Mouse (Mus musculus) G1E (cell line): ENCODE data around the gene Pald1. TPM values are rescaled to one million over a fixed set of nuclear protein-coding genes. Genes with fewer than 3 reads are reported as not detected.

ENCODE experiments used
- ATAC-seq: 2 replicates; pipeline ENCODE4 v1.8.0; 2016; ENCODE audit warnings: mild to moderate bottlenecking; ENCODE audit not compliant: insufficient number of reproducible peaks, poor library complexity, low FRiP score, severe bottlenecking; ENCODE audit errors: extremely low read depth
- DNase-seq: peaks from one replicate; pipeline ENCODE4 v3.0.0; 2012; ENCODE audit warnings: low spot score
- H3K27me3 ChIP-seq: 2 replicates; pipeline ENCODE4 v1.6.1; 2012; ENCODE audit warnings: mild to moderate bottlenecking, low read length, inconsistent platforms; ENCODE audit not compliant: insufficient read depth
- H3K36me3 ChIP-seq: replicated peaks from 2 replicates; pipeline ENCODE3; 2012; ENCODE audit warnings: mild to moderate bottlenecking, inconsistent platforms
- H3K4me1 ChIP-seq: 2 replicates; pipeline ENCODE4 v1.6.1; 2012; ENCODE audit warnings: low read depth, low read length, inconsistent platforms, mixed read lengths; ENCODE audit not compliant: insufficient read depth
- H3K4me3 ChIP-seq: 2 replicates; pipeline ENCODE4 v1.5.1; 2012; ENCODE audit warnings: low read depth, mild to moderate bottlenecking, inconsistent platforms, low read length, moderate library complexity, mixed read lengths
- H3K9me3 ChIP-seq: replicated peaks from 2 replicates; pipeline ENCODE4 v1.6.1; 2012; ENCODE audit warnings: inconsistent platforms
- CTCF ChIP-seq: IDR thresholded peaks from 2 replicates; pipeline ENCODE4 v1.5.1; 2012; ENCODE audit warnings: low read depth, low read length, inconsistent platforms, mixed read lengths
- GATA1 ChIP-seq: IDR thresholded peaks from 2 replicates; pipeline ENCODE4 v1.6.1; 2012; ENCODE audit warnings: borderline replicate concordance, low read length, inconsistent platforms, mixed read lengths
- GATA2 ChIP-seq: IDR thresholded peaks from 2 replicates; pipeline ENCODE4 v1.6.1; 2012; ENCODE audit warnings: low read depth, low read length, inconsistent platforms, borderline replicate concordance
- POLR2AphosphoS5 ChIP-seq: IDR thresholded peaks from 2 replicates; pipeline ENCODE4 v1.6.1; 2012; ENCODE audit warnings: low read depth, low read length, inconsistent platforms; ENCODE audit not compliant: insufficient replicate concordance
- TAL1 ChIP-seq: conservative IDR thresholded peaks from 2 replicates; pipeline ENCODE4 v1.6.1; 2012; ENCODE audit warnings: low read depth, low read length, inconsistent platforms, mixed read lengths
- polyA plus RNA-seq: library from polyadenylated mRNA; stranded (reverse); fragments of >175 nt; gene quantifications from 2 replicates; pipeline ENCODE4 v1.2.3, GENCODE M21; 2012
- total RNA-seq, 2 experiments: library from RNA; stranded (forward) in 1 of 2; stranded (reverse) in 1 of 2; fragments of 200-1000 nt in 1 of 2; fragments of >200 nt in 1 of 2; fragmentation: Nextera tagmentation in 1 of 2; gene quantifications; 2 replicates each; pipeline ENCODE4 v1.2.3; 2014 to 2017

The Pald1 gene
- total and polyA plus RNA-seq, 3 experiments: 0.03 TPM; not detected in 2

DNA sequence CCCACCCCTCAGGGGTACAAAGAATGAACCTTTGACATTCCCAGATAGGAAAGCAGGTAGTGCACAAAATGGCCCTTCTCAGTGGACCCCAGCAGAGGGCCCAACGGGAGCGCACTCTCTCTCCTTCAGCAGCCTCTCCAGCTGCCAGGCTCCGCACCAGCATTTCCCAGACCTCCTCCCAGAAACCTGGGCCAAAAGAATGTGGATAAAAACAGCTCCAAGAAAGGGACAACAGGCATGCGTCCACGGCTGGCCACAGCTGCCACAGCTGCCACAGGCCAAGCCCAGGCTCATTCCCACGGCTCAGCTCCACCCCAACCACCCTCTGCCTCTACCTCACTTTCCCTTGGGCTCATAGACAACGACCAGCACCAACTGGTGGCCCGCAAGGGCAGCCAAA is 25.7 kb downstream of the Pald1 start:
- ATAC-seq (no peak), DNase-seq (no peak)
- H3K27me3 ChIP-seq: no peaks in the 10 kb centered on the region
- no peaks in the 10 kb centered on the region for H3K9me3 ChIP-seq
- H3K4me3 ChIP-seq: no peak overlapping the region
- TF ChIP-seq POLR2AphosphoS5 (no peak), TAL1 (no peak), GATA2 (no peak), GATA1 (no peak), CTCF (no peak)
- H3K4me1 ChIP-seq: no peaks in the 10 kb centered on the region
- no peaks in the 10 kb centered on the region for H3K36me3 ChIP-seq

DNA sequence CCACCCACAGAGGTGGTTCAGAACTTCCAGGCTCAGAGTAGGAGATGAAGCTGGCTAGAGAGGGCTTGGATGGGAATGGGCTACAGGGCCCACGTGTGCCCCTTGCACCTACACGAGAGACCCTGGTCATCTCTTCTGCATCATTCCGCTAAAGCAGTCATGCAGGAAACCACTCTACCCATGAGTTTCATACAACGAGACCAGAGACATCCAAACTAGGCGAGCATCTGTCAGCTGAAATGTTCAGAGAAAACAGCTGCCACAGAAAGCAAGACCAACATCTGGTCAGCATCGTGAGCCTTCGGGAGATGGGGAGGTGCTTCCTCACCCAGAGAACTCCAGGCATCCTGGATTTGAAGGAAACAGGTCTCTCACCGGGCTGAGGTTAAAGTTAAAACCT is 26.8 kb downstream of the Pald1 start:
- H3K27me3 ChIP-seq: no peaks in the 10 kb centered on the region
- TF ChIP-seq TAL1: no peak
- TF ChIP-seq CTCF: no peak
- TF ChIP-seq GATA1: no peak
- no peak for TF ChIP-seq POLR2AphosphoS5
- no peak for TF ChIP-seq GATA2
- no peak overlapping the region for H3K4me3 ChIP-seq
- no peak for ATAC-seq
- DNase-seq: no peak
- no peaks in the 10 kb centered on the region for H3K9me3 ChIP-seq
- no peaks in the 10 kb centered on the region for H3K4me1 ChIP-seq
- no peaks in the 10 kb centered on the region for H3K36me3 ChIP-seq

DNA sequence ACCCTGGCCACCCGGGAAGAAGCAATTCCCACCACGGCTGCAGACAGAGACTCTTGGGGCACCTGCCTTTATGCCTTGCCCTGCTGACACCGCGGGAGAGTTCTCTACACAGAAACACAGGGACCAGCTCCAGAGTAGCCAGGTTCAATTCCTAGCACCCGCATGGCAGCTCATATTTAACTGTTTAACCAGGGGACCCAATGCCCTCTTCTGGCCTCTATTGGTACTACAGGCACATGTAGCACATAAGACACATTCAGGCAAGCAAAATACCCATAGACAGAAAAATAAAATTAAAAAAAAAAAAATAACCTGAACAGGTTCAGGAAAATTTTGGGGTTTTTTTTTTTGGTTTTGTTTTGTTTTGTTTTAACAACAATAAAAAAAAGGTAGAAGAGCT is 27.2 kb downstream of the Pald1 start:
- Histone ChIP-seq H3K4me1 (no peaks in the 10 kb centered on the region), H3K9me3 (no peaks in the 10 kb centered on the region), H3K36me3 (no peaks in the 10 kb centered on the region), H3K4me3 (no peak overlapping the region), H3K27me3 (no peaks in the 10 kb centered on the region)
- TF ChIP-seq TAL1: no peak
- no peak for TF ChIP-seq GATA2
- no peak for TF ChIP-seq GATA1
- no peak for TF ChIP-seq POLR2AphosphoS5
- no peak for TF ChIP-seq CTCF
- DNase-seq: no peak
- ATAC-seq: no peak

DNA sequence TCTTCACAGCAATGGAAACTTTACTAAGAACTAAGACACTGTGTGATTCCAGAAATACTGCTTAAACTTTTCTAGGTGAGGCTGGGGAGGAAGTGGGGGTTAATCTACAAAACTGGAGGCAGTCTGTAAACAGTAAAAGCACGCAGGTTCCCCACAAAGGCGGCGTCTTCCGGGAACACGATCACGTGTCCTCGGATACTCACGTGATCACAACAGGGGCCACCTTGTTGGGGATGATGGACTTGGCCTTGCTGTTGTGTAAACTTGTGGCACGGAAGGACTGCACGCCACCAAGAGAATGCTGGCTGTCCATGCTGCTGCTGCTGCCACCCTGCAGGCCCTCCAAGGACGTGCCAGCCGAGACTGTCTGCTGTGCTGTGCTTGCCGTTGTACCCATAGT is 27.7 kb downstream of the Pald1 start:
- H3K4me3 ChIP-seq: no peak overlapping the region
- DNase-seq: no peak
- no peak for ATAC-seq
- H3K4me1 ChIP-seq: no peaks in the 10 kb centered on the region
- H3K36me3 ChIP-seq: no peaks in the 10 kb centered on the region
- no peak for TF ChIP-seq GATA1
- no peak for TF ChIP-seq TAL1
- TF ChIP-seq GATA2: no peak
- no peak for TF ChIP-seq POLR2AphosphoS5
- no peak for TF ChIP-seq CTCF
- H3K27me3 ChIP-seq: no peaks in the 10 kb centered on the region
- H3K9me3 ChIP-seq: no peaks in the 10 kb centered on the region

DNA sequence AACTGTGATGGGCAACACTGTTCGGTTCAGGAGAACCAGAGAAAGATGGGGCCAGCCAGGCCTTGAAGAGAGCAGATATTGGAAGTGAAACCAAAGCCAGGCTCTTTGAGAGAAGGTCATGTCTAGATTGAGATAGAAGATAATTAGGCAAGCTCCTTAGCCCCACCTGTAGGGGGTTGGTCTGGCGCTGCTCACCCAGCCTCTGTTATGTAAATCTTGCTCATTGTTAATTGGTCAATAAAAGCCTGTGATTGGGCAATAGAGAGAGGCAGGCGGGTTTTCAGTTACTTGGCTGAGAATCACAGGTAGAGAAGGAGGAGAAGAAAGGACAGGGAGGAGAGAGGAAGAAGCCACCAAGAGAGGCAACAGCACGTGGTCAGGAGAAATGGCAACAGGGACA is 32.1 kb downstream of the Pald1 start:
- H3K27me3 ChIP-seq: no peaks in the 10 kb centered on the region
- H3K36me3 ChIP-seq: no peaks in the 10 kb centered on the region
- no peak for TF ChIP-seq GATA1
- DNase-seq (no peak), ATAC-seq (no peak)
- H3K4me1 ChIP-seq: no peaks in the 10 kb centered on the region
- no peaks in the 10 kb centered on the region for H3K9me3 ChIP-seq
- H3K4me3 ChIP-seq: no peak overlapping the region

DNA sequence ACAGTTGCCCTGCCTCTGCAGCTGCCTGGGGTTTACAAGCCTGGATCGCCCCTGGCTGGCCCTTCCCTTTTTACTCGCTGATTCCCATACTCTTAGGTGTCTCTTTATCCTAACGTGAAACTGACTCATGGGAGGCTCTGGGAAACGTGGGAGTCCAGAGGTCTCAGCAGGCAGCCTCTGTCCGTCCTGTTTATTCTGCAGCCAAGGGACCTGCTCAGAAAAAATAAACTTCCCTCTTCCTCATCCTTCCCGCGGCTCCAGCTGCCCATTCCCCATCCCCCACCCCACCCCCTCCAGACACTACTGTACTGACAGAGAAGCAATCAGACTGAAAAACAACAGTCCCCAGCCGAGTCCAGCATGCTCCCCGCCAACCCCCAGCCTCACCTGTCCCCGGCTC is 37.0 kb downstream of the Pald1 start:
- no peaks in the 10 kb centered on the region for H3K27me3 ChIP-seq

DNA sequence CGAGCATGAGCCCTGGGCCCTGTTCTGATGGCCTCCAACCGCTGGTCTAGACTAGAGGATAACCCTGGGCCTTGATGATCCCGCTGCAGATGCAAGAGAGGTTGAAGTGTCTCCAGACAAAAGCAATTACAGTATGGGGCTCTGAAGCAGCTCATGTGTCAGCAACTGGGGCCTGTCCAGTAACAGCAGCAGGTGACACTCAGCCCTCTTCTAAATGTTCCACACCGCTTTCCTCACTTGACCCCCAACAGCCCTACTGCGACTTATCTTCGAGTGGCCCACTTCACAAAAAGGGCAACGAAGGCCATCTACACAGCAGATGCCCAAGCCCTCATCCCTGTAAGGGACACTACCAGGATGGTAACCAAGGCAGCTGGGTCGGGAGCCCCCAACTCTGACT is 38.2 kb downstream of the Pald1 start:
- ATAC-seq (no peak), DNase-seq (no peak)
- H3K4me3 ChIP-seq: no peak overlapping the region
- TF ChIP-seq TAL1 (no peak), GATA2 (no peak), POLR2AphosphoS5 (no peak), CTCF (no peak)
- H3K36me3 ChIP-seq: no peaks in the 10 kb centered on the region
- H3K9me3 ChIP-seq: no peaks in the 10 kb centered on the region
- H3K27me3 ChIP-seq: no peaks in the 10 kb centered on the region
- H3K4me1 ChIP-seq: no peaks in the 10 kb centered on the region

More for the DNA sequence above, 37.0 kb downstream of the Pald1 start:
- Histone ChIP-seq H3K36me3 (no peaks in the 10 kb centered on the region), H3K9me3 (no peaks in the 10 kb centered on the region), H3K4me3 (no peak overlapping the region), H3K4me1 (no peaks in the 10 kb centered on the region)
- TF ChIP-seq TAL1: no peak
- TF ChIP-seq POLR2AphosphoS5: no peak
- no peak for TF ChIP-seq CTCF
- no peak for TF ChIP-seq GATA2
- no peak for TF ChIP-seq GATA1
- DNase-seq (no peak), ATAC-seq (no peak)
